In the genomic region with DNA sequence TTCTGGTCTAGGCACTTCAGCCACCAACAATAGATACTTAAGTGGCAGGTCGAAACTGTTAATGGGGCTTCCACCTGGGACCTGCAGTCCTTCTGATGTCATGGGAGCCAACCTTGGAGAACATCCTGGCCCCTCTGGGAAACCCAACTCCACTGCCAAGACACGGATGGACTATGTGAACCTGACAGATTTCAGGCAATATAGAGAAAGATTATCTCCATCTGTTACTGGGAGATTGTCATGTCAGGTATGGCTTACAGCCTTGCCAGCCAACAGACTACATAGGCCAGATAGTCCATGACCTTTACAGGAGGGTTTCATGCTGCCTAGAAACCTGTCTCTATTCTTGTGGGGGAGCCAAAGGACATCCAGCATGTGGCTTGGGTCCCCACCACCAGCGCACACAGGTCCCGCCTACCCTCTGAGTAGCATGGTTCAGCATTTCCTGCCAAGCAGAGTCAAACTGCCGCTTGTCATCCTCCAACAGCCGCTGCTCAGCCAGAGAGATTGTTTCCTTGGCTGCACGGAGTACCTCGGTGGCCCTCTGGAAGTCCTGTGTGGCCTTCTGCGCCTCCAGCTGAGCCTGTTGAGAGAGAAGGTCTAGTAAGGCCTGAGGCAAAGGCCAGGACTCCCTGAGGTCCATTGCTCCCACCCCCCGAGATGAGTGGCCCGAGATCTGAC, we compare ENCODE assay signal across 8 mouse cellular contexts. TPM values are rescaled to one million over a fixed set of nuclear protein-coding genes. Genes with fewer than 3 reads are reported as not detected.
A peak's percentile ranks its signal among the peaks of the same experiment; 100 is the strongest.
DNase-seq lines count a peak whose midpoint lies in the region.

No protein-coding gene starts in this region.

- intact Hi-C loops in left cerebral cortex, postnatal 4 days (cut with DNase I): no loop called here

- peak; percentile 21 to 23 for DNase-seq in adrenal gland, adult 18-20 months (ENCODE audit: low spot score in 2 of 2)
- no peak for DNase-seq in adrenal gland, postnatal 25 days
- DNase-seq in left cerebral cortex, postnatal 4 days: peak; percentile 62
- DNase-seq in left cerebral cortex, adult 11 months (ENCODE audit: low spot score): no peak
- DNase-seq in cerebellum, adult 9-10 months: peak; percentile 81
- peak; percentile 42 for DNase-seq in lung, postnatal 10 days
- DNase-seq in ovary, postnatal 36 days (ENCODE audit: low spot score): no peak
- DNase-seq in right cerebral cortex, postnatal 14 days: no peak

RNA-seq across cellular contexts. Expression of a gene that starts 48.4 kb away (rescaled TPM):
- total RNA-seq in adrenal gland, adult 18-20 months (2021): 100 to 1,000 TPM; 136 to 182 TPM
- total RNA-seq in adrenal gland, postnatal 25 days (2021): 112 and 134 TPM in 2 replicates
- total RNA-seq in left cerebral cortex, postnatal 4 days (2021): 100 to 1,000 TPM; 140 to 147 TPM

RNA-seq across cellular contexts. Expression of a gene that starts 51.0 kb away (rescaled TPM):
- 10 to 100 TPM; 32.9 to 45.3 TPM for total RNA-seq in adrenal gland, adult 18-20 months (2021)
- total RNA-seq in adrenal gland, postnatal 25 days (2021): 51.2 and 51.7 TPM in 2 replicates
- total RNA-seq in left cerebral cortex, postnatal 4 days (2021): 10 to 100 TPM; 60.9 to 61.4 TPM

Comparison
In these comparisons a context has a peak if more than half of its experiments do, and no peak if none do; other contexts are left out.
1. DNase-seq: peak in adrenal gland, adult 18-20 months (2 of 2), left cerebral cortex, postnatal 4 days (single experiment), cerebellum, adult 9-10 months (single experiment) and lung, postnatal 10 days (single experiment); none in adrenal gland, postnatal 25 days (single experiment), left cerebral cortex, adult 11 months (single experiment), ovary, postnatal 36 days (single experiment) and right cerebral cortex, postnatal 14 days (single experiment).